Mouse (Mus musculus): Measurements from ENCODE around the gene Actn1.

Gene Actn1

GRCm38 (mm10) chr12:80269303-80269702 is 9.1 kb upstream of the Actn1 start:
- no peak for TF ChIP-seq GATA4 (IDR thresholded peaks at IDR 0.05; ENCODE audit: insufficient replicate concordance, low read length)

- TF ChIP-seq GATA4 (IDR thresholded peaks at IDR 0.05; ENCODE audit: insufficient replicate concordance, low read length): no peak
These were observed 7.8 kb upstream of the Actn1 start for GRCm38 (mm10) chr12:80267962-80268361.

GRCm38 (mm10) chr12:80260744-80261695 is 849 bp upstream of the Actn1 start:
- no peak for TF ChIP-seq GATA4 (IDR thresholded peaks at IDR 0.05; ENCODE audit: insufficient replicate concordance, low read length)

GRCm38 (mm10) chr12:80259216-80260055 is 735 bp downstream of the Actn1 start:
- TF ChIP-seq GATA4 (IDR thresholded peaks at IDR 0.05; ENCODE audit: insufficient replicate concordance, low read length): no peak; the same call in 1 of the 2 replicates

- TF ChIP-seq GATA4 (IDR thresholded peaks at IDR 0.05; ENCODE audit: insufficient replicate concordance, low read length): no peak
These were observed 1.5 kb downstream of the Actn1 start for GRCm38 (mm10) chr12:80258520-80259215.

- TF ChIP-seq GATA4 (IDR thresholded peaks at IDR 0.05; ENCODE audit: insufficient replicate concordance, low read length): no peak
These were observed 8.2 kb downstream of the Actn1 start for GRCm38 (mm10) chr12:80251978-80252377.

- TF ChIP-seq GATA4 (IDR thresholded peaks at IDR 0.05; ENCODE audit: insufficient replicate concordance, low read length): no peak
These were observed 8.6 kb downstream of the Actn1 start for GRCm38 (mm10) chr12:80251554-80251953.

- TF ChIP-seq GATA4 (IDR thresholded peaks at IDR 0.05; ENCODE audit: insufficient replicate concordance, low read length): no peak
These were observed 10.6 kb downstream of the Actn1 start for GRCm38 (mm10) chr12:80249539-80249938.

GRCm38 (mm10) chr12:80247067-80247466 is 13.1 kb downstream of the Actn1 start:
- TF ChIP-seq GATA4 (IDR thresholded peaks at IDR 0.05; ENCODE audit: insufficient replicate concordance, low read length): no peak

GRCm38 (mm10) chr12:80246505-80246904 is 13.7 kb downstream of the Actn1 start:
- no peak for TF ChIP-seq GATA4 (IDR thresholded peaks at IDR 0.05; ENCODE audit: insufficient replicate concordance, low read length)

- TF ChIP-seq GATA4 (IDR thresholded peaks at IDR 0.05; ENCODE audit: insufficient replicate concordance, low read length): no peak
These were observed 15.4 kb downstream of the Actn1 start for GRCm38 (mm10) chr12:80244755-80245154.

- no peak for TF ChIP-seq GATA4 (IDR thresholded peaks at IDR 0.05; ENCODE audit: insufficient replicate concordance, low read length)
These were observed 16.0 kb downstream of the Actn1 start for GRCm38 (mm10) chr12:80244127-80244526.

- no peak for TF ChIP-seq GATA4 (IDR thresholded peaks at IDR 0.05; ENCODE audit: insufficient replicate concordance, low read length)
These were observed 16.8 kb downstream of the Actn1 start for GRCm38 (mm10) chr12:80243335-80243734.

- TF ChIP-seq GATA4 (IDR thresholded peaks at IDR 0.05; ENCODE audit: insufficient replicate concordance, low read length): no peak
These were observed 20.7 kb downstream of the Actn1 start for GRCm38 (mm10) chr12:80239445-80239844.

- no peak for TF ChIP-seq GATA4 (IDR thresholded peaks at IDR 0.05; ENCODE audit: insufficient replicate concordance, low read length)
These were observed 21.6 kb downstream of the Actn1 start for GRCm38 (mm10) chr12:80238523-80238922.

Data from liver, adult (tissue).